Mouse (Mus musculus): ENCODE results near the gene Vps18.
A peak's percentile ranks its signal among the peaks of the same experiment; 100 is the strongest.

Vps18 gene

DNA sequence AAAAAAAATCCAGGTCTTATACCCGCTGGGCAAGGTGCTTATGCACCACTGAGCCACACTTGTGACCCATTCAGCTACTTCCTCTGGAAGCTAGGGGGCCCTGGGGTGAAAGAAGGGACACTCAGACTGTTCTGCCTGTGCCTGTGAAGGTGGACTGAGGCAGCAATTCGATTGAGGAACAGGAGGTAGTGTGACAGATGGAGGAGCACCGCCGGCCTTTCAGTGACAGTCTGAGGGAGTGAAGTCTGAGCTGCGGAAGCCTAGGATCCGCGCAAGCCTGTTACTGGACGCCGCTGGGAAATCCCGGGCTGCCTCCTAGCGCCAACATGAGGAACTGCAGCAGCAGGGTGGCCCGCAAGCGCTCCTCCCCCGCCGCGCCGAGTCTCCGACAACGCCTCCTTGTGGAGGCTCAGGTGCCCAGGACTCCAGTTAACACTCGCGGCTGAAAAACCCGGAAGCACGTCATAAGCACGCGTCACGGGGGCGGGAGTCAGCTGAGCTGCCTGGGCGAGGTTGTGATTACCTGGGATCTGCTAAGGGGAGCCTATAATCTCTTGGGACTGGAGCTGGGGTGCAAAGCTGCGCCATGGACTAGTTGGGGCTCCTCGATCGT, at the start of gene Vps18:
Vps18 (plus strand) TSS at position 471 of the 613 bp plus-strand sequence.
- DNase-seq (ENCODE audit: extremely low read depth, low read depth): peak; percentile 90

DNA sequence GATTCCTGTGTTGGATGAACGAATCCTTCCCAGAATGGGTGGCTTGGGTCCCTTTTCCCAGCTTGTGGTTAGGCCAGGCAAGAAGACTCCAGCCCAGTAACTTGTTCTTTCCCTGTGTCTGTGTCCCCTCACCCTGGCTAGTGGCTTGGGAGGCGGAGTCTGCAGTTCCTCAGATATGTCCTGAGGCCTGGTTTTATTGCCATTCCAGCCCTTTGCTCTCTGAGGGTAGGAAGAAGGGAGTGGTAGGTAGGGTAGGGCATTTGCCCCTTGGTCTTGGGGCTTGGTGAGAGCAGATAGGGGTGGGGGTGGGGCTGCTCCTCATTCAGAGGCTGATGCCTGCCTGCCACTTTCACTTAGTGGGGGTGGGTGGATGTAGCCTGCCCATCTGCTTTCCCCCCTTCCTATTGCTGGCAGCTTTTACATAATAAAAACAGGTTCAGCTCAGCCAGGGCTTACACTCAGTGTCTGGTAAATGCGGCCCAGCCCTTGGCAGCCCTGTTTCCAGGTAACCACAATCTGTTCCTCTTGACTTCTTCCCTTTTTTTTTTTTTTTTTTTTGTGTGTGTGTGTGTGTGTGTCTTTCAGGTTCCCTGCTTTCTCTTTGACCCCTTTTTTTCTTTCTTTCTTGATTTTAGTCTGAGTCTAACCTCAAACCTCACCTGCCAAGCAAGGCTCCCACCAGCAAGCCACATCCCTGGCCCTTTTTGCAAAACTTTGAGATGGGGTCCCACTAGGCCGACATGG, 48.3 kb upstream of the Vps18 start:
- no peak for DNase-seq (ENCODE audit: extremely low read depth, low read depth)

DNA sequence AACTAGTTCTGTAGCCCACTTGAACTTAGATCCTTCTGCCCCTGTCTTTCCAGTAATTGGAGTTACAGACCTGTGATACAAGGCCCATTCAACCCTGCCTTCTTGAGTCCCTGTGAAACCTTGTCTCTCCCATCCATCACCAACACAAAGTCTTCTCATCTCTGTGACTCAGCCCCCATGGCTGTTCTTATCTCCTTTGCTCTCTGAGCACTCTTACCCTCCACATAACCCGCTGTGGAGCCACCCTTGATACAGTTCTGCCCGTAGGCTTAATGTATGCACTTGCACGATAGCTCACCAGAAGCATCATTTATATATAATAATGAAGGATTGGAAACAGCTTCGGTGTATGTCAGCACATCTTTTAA, 47.7 kb upstream of the Vps18 start:
- DNase-seq (ENCODE audit: extremely low read depth, low read depth): no peak

DNA sequence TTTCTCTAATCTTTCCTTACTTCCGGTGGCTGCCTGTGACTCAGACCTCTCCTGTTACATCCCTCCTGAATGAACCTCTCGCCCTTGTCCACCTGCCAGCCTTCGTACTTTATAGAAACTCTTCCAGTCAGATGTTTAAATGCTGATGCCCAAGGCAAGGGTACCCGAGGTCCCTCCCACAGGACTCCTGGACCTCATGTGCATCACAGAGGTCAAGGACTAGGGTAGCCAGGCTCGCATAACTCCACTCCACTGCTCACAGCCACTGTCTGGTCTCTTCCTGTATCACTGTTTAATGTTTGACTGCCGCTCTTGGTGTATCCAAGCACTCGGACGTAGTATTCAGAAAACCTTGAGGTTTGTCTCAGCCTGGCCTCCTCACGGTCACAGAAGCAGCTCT, 46.0 kb upstream of the Vps18 start:
- no peak for DNase-seq (ENCODE audit: extremely low read depth, low read depth)

DNA sequence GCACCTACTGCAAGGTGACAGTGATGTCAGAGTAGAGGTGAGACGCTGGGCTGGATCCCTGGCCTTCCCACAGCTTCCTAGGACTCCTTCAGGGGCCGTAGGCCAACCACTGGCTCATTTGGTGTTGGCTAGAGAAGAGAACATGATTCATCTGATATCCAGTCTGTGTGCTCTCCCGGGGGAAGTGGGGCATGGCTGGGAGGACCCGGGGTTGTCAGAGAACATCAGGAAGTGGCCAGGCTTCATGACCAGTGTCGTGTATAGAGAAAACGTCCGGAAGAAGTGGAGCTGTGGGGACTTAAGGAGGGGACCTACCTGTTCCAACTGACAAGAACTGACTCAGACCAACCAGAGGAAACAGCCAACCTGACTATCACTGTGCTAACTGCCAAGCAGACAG, 43.3 kb upstream of the Vps18 start:
- DNase-seq (ENCODE audit: extremely low read depth, low read depth): no peak

DNA sequence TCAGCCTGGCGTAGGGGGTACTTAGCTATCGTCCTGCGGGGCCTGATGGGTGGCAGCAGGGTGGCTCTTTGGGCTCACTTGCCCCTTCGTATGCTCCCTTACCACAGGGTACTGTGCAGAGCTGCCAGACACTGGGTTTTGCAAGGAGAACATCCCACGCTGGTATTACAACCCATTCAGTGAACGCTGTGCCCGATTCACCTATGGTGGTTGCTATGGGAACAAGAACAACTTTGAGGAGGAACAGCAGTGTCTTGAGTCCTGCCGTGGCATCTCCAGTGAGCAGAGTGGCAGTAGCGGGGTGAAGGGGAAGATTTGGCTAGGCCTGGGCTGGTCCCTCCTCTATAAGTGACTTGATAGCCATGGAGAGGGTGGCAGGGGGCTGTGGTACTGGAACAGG, 40.6 kb upstream of the Vps18 start:
- no peak for DNase-seq (ENCODE audit: extremely low read depth, low read depth)

DNA sequence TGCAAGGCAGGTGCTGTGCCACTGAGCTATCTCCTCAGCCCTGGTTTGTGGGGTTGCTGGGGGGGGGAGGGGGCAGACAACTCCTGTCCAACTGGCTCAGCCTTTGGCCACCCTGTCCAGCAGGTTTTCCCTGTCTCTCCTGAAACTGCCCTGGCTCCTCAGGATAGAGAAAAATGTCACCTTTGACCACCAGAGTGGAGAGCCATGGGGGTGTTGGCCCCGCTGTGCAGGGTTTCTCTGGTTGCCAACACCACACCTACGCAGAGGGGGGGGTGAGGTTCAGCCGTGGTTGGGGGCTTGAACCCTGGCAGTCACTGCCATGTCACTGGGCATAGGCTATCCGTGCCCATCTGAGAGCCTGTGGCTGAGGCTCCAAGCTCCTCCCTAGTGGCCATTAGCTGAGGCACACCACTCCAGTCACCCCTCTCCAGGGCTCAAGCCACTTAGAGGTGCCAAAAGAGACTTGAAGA, 38.9 kb upstream of the Vps18 start:
- no peak for DNase-seq (ENCODE audit: extremely low read depth, low read depth)

DNA sequence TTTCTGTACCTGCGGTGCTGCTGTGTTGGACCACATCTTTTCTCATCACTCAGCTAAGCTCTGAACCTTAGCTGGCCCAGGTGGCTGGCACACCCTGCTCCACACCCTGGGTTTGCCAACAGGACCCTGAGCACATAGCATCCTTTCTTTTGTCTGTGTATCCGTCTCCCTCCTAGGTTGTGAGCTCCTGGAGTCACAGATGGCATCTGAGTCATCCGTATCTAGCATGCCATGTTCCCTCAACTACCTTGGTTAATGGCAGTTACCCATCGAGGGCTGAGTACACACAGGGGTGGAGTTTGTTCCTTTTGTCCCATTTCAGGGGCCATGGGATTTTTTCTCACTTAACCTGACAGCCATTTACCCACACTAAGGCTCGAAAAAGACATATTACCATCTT, 38.2 kb upstream of the Vps18 start:
- no peak for DNase-seq (ENCODE audit: extremely low read depth, low read depth)

DNA sequence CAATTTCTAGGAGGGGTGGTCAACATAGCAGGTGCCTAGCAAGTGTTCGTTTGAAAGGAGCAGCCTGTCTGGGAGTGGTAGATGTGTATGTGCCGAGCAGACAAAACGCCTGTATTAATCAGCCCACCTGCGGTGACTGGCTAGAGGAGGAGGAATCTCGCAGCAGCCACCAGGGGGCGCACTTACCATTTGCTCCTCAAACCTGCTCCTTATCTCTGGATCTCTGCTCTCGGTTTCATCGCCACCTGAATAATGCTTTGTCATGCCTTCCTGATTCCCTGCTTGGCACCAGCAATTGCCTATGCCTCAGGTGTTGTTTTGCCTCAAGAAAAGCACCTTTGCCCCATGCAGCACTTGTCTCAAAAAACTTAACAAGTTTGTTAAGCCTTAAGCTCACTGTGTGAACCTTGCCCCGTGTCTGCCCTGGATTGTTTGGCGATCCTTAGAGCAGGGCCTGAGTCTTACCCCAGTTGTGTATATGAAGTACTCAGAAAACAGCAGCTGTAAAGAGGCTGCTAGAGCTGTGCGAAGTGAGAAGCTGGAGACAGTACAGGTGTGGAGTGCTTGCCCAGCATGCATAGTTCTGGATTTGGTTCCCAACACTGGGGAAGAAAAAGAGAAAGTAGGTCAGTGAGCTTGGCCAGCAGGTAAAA, 37.6 kb upstream of the Vps18 start:
- DNase-seq (ENCODE audit: extremely low read depth, low read depth): peak; percentile 63

DNA sequence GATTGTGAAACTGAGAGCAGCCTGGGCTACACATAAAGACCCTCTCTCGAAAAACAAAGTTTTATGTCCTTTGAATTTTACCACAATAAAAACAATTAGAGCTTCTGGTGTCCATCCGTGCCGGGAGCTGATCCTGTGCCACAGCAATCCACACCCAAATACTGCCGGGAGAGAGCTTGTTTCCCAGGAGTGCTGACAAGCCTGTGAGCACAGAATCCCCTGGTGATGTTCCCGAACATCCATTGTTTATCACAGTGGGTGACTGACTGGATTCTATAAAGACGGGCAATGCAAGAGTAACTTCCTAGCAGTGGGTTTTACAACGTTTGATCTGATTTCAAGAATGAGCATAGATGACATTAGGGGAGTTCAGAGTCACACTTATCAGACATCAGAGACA, 33.6 kb upstream of the Vps18 start:
- DNase-seq (ENCODE audit: extremely low read depth, low read depth): no peak

DNA sequence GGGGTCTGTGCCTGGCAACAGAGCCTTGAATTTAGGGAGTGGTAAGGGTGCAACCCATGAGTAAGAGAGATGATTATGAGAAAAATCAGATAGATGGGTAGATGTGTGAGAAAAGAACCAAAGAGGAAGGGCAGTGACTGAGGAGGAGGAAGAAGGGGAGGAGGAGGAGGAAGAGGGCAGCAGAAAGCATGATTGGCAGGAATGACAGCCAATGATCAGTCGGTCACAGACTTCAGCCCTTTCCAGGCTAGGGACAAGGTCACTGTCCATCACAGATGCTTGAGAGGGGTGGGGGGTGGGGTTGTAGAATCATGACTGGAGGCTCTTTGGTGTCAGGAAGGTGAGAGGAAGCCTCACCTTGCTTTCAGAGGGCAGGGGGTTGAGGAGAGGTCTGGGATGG, 28.0 kb upstream of the Vps18 start:
- DNase-seq (ENCODE audit: extremely low read depth, low read depth): peak; percentile 46

DNA sequence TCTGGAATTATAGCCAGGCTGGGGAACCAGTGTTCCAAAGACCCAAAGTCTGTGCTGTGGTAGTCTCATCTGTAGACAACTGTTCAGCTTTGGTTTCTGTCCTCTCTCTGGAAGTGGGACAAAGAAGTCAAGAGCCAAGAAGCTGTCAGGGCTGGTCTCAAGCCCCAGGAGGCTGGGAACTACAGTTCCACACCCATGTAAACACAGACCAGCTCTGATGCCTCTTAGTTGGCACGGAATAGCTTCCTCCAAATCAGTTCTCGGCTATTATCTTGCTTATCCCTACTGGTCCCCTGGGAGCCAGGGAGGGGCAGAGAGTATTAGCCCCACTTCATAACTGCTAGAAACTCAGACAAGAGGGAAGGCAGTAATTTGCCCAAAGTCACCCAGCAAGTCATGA, 27.2 kb upstream of the Vps18 start:
- DNase-seq (ENCODE audit: extremely low read depth, low read depth): no peak

DNA sequence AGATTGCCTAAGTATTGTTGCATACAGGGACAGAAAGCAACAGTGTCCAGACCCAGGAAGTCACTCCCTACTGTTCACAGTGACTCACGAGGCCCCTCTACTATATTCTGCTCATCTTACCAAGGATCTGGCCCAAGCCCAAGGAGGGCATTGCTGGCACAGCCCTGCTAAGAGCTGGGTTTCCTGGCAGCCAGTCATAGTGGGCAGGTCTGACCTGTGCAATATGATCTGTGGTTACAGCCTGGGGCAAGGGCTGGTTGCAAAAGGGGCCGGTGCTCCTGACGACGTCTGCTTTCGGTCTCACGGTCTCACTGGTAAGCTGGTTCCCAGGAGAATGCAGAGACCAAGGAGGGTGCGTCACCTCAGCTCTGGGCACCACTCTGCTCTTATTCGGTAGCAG, 25.6 kb upstream of the Vps18 start:
- DNase-seq (ENCODE audit: extremely low read depth, low read depth): no peak

DNA sequence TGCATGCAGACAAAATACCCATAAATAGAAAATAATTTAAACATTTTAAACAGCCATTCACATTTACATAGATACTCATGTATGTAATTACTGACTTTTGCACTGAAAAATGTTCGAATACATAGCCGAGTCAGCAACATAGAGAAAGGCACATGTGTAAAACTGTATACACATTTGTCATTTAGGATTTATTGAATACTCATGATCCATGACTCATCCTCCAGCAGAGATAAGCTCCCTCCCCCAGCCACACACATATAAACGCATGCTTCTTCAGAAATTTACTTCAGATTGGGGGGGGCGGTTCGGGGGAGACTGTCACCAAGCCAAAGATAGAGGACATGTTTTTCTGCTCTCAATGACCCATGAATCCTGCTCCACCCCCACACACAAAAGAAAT, 24.7 kb upstream of the Vps18 start:
- no peak for DNase-seq (ENCODE audit: extremely low read depth, low read depth)

DNA sequence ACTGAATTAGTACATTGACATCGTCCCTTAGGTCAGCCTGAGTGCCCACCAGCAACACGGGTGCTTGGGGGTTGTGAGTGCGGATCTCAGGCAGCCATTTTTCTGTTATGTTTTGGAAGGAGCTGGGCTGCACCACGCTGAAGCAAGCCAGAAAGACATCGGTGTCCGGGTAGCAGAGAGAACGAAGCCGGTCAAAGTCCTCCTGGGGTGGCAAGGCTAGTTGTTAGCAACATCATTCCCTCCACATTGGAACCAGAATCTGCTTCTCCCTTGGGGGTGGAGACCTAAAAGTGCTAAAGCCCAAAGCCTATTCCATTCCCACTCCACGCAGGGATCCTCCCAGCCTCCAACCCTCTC, 18.3 kb upstream of the Vps18 start:
- DNase-seq (ENCODE audit: extremely low read depth, low read depth): no peak

DNA sequence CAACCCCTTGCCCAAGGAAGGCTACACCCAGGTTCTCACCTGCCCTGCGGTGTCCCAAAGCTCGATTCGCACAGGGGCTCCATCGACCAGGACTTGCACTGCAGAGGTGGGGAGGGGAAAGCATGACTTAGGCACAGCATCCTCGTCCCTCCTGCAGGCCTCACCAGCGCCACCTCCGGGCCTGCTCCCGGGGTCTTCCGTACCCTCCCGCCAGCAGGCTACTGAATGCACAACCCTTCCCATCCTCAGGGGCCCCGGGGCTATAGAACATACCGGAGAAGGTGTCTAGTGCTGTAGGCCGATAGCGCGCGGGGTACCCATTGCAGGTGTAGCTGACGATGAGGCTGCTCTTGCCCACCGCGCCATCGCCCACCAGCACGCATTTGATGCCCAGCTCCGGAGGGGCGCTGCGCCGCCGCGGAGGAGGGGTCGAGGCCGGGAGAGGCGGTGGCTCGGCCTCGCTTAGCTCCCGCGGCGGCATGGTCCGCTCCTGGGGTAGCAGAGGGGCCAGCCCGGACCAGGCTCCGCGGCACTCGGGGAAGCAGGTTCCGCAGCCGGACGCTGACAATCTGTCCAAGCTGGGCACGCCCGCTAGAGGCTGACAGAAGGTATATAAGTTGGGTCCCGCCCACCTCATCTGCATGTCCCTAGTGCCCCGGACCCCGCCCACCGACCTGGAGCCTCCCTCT, 17.8 kb upstream of the Vps18 start, which contains the start of gene Rhov:
Rhov (minus strand) TSS at position 630 of the 689 bp plus-strand sequence.
- peak; percentile 57 for DNase-seq (ENCODE audit: extremely low read depth, low read depth)

DNA sequence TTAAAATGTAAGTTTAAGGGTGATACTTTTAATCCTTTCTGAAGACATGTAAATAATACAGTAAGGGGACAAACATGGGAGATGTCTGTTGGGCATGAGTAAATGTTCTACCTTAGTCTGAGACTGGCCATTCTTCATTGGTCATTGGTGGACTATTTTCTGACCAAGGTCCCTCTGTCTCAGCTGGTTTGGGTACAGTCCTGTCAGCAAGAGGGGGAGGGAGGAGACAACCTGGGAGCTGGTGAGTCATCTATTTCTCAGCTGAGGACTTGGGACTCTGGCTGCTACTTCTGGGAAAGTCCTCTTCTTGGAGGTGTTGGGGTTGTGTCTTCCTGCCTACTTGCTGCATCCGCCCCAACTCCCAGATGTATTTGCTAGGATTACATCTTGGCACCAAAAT, 14.4 kb upstream of the Vps18 start:
- no peak for DNase-seq (ENCODE audit: extremely low read depth, low read depth)

DNA sequence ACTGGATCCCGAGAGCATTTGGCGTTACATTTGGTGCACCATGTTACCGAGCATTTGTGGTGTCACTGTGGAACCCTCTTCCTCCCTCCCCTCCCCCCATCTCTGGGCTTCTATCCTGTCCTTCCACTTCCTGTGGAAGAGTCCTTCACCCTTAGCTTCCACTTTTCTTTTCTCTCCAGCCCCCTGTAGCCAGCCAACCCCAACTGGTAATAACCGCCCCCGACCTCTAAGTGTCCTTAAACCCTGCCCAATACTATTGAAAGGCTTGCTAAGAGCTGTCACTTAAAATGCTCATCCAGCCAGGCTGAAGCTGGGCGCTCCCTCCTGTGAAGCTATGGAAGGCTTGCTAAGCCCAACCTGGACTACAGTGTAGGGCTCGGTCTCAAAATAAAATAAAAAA, 11.6 kb upstream of the Vps18 start:
- DNase-seq (ENCODE audit: extremely low read depth, low read depth): no peak

DNA sequence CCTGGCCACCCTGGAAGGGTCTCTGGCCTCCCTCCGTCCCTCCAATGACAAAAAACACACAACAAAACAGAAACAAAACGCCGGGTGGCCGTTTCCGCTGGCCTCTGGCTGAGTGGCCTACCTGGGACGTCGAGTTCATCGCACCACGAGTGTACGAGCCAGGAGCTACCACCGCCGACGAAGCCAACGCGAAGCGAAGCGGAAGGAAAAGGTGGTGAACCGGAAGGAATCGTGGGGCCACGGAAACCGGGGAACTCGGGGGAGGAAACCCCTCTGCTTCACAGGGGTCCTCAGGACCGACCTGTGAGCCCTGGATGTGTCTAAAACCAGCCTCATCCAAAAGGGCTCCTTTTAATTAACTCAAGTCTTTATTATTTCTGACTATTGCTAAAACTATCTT, 10.7 kb upstream of the Vps18 start:
- no peak for DNase-seq (ENCODE audit: extremely low read depth, low read depth)

DNA sequence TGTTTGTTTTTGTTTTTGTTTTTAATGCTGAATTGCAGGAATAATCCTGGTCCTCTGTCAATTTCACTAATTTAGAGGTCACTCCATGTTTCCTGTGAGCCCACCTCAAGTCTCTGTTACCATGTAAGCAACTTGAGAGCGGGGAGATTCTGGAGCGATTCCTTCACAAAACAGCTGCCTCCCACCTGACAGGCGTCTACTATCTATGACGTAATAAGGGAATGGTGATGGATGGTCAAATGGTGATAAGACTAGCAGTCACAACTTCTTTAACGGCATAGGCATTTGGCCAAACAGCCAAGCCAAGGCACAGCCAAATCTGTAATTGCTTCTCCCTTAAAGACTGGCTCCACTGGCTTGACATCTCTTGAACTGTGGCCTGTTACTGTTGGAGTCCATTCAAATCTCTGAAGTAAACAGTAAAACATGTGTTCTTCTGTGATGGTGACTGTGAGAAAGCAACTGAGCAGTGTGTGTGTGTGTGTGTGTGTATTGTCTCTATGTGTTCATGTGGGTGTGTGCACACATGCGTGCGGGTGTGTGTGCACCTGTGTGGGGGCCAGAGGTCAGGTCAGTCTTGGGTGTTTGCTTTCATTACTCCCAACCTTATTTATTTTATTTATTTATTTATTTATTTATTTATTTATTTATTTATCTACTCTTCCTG, 6.5 kb upstream of the Vps18 start:
- DNase-seq (ENCODE audit: extremely low read depth, low read depth): no peak

DNA sequence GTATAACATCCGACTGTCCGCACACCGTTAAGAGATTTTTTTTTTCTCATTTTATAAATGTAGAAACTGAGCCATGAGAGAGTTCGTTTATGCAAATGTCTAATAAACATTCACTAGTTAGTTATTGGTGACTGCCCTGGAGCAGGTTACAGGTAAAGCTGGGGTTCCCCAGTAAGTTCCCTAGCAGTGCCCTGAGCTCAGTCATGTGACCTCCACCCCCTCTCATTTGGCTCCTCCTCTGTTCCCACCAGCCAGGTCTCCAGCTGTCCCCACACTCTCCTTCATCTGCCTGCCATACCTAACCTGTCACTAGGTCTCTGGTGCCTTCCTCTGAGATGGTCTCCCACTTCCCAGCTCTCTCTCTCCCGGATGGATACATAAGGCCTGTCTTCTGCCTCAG, 1.2 kb upstream of the Vps18 start:
- no peak for DNase-seq (ENCODE audit: extremely low read depth, low read depth)

DNA sequence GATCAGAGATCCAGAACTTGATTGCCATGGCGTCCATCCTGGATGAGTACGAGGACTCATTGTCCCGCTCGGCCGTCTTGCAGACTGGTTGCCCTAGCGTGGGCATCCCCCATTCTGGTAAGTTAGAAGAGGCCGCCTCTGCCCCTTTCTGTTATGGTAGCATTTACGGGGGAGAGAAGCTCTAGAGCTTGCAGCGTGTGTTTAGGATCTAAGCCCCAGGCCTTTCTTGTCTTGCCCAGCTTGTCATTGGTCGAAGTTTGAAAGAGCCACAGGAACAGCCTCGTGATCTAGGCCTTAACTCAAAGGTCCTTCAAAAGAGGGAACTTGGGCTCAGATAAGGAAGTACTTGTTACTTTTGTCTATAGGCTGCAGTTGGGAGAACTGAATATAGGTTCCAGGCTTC, 475 bp downstream of the Vps18 start:
- peak; percentile 92 for DNase-seq (ENCODE audit: extremely low read depth, low read depth)

All from MEL-GATA-1-ER (cell line).